Mouse (Mus musculus): ENCODE measurements around the gene Rnf114.

DNA sequence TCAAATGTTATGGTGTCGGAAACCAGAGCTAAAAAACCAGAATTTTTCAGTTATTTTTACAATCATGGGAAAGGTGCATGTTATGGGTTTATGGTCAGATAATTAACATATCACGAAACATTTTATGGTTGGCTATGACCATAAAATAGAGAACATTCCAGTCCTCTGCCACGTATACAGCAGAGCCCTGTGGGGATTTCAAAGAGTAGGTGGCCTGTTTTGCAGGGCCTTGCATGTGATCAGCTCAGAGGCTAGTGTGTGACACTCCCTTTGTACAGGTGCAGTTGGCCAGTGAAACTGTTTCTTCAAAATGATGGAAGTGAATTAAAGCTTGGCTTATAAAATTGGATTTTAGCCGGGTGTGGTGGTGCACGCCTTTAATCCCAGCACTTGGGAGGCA is 28.6 kb upstream of the Rnf114 start:
- TF ChIP-seq ZMIZ1 (IDR thresholded peaks at IDR 0.05; ENCODE audit: low read depth, low read length) (no peak), CTCF (conservative IDR thresholded peaks at IDR 0.05 in 1 of 2, IDR thresholded peaks at IDR 0.05 in 1 of 2; ENCODE audit: low read depth in 2 of 2, low read length in 2 of 2) (no peak), IRF4 (IDR thresholded peaks at IDR 0.05; ENCODE audit: low read depth, low read length) (no peak), RCOR1 (conservative IDR thresholded peaks at IDR 0.05; ENCODE audit: low read depth, low read length) (no peak), SIN3A (IDR thresholded peaks at IDR 0.05; ENCODE audit: low read length) (no peak), USF2 (conservative IDR thresholded peaks at IDR 0.05; ENCODE audit: low read depth, low read length) (no peak), ZC3H11A (IDR thresholded peaks at IDR 0.05; ENCODE audit: low read depth, low read length) (no peak), EP300 (IDR thresholded peaks at IDR 0.05; ENCODE audit: low read length) (no peak), MXI1 (IDR thresholded peaks at IDR 0.05; ENCODE audit: low read depth, low read length) (no peak), NRF1 (IDR thresholded peaks at IDR 0.05; ENCODE audit: low read depth, low read length) (no peak), E2F4 (IDR thresholded peaks at IDR 0.05; ENCODE audit: insufficient replicate concordance, low read depth, low read length) (no peak), POLR2AphosphoS2 (IDR thresholded peaks at IDR 0.05; ENCODE audit: low read depth, low read length) (no peak)
